Mouse (Mus musculus): ENCODE measurements around the gene Pilrb1.
"Not testable (repeated sequence)": the region's sequence is repeated elsewhere in the genome, so short reads cannot be mapped to it uniquely, and the experiment has no call there.

DNA sequence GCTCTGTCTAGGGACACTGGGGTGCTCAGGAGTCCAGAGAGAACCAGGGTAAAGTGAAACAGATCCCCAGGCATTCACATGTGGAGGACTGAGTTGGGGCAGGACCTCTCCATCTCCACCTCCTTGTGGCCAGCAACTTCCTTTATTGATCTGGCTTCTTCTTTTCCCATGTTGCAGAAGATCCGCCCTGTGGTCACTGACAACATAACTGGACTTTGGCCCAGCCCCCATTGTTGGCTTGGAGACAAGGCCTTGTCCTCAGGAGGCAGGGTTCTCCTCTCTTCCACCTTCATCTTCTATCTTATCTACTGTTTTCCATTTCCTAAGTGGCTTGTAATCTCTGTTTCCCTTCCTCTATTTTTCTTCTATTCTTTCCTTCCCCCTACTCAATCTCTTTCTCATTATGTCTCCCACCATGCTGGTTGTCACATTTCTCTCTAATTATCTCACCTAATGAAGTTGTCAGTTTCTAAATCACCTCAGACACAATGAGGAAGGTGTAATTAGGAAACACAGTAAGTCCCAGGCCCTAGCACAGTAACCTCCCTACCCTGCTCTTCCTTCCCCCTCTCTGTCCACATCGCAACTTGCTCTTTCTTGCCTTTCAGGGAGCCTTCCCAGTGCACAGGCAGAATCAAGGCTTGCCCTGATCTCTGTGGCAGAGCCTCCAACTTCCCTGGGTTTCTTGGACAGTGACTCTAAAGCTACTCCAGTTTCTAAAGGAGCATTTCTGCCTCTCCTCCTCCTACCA, at the start of gene Pilrb1:
- TF ChIP-seq CTCF (conservative IDR thresholded peaks at IDR 0.05; ENCODE audit: insufficient read depth, insufficient read length, low read depth, low read length); POLR2A (IDR thresholded peaks at IDR 0.05; ENCODE audit: low read depth, low read length): not testable (repeated sequence)

Measured in kidney, adult 2 months (tissue).